Mouse (Mus musculus) hindbrain, postnatal 0 days (tissue): ENCODE measurements around the gene Xirp2. TPM values are rescaled to one million over a fixed set of nuclear protein-coding genes. Genes with fewer than 3 reads are reported as not detected.
"Not testable (repeated sequence)": the region's sequence is repeated elsewhere in the genome, so short reads cannot be mapped to it uniquely, and the experiment has no call there.

Experiments
- ATAC-seq: fragments of 200-750 bp; cut with Nextera tagmentation; 2 replicates; pipeline ENCODE4 v1.8.0; 2017; ENCODE audit warnings: mild to moderate bottlenecking, moderate TSS enrichment, moderate library complexity
- DNase-seq: peaks from one replicate; pipeline ENCODE4 v3.0.0-alpha.2; 2015; ENCODE audit warnings: low spot score
- H3K27ac ChIP-seq: fragments of 300-500 bp; sonication (generic); 2 replicates; pipeline ENCODE4 v1.5.1; 2014; ENCODE audit warnings: mild to moderate bottlenecking
- H3K27me3 ChIP-seq: fragments of 300-500 bp; sonication (generic); 2 replicates; pipeline ENCODE4 v1.6.1; 2014; ENCODE audit warnings: low read length, mixed read lengths; ENCODE audit not compliant: insufficient read depth
- H3K36me3 ChIP-seq: fragments of 300-500 bp; sonication (generic); 2 replicates; pipeline ENCODE4 v1.6.1; 2014; ENCODE audit warnings: low read length, mixed read lengths; ENCODE audit not compliant: insufficient read depth
- H3K4me1 ChIP-seq: fragments of 300-500 bp; sonication (generic); 2 replicates; pipeline ENCODE4 v1.6.1; 2014; ENCODE audit warnings: antibody characterized with exemption, low read length, mixed read lengths; ENCODE audit not compliant: insufficient read depth
- H3K4me2 ChIP-seq: fragments of 300-500 bp; sonication (generic); 2 replicates; pipeline ENCODE4 v1.6.1; 2014; ENCODE audit warnings: low read depth, mild to moderate bottlenecking, low read length, moderate library complexity, mixed read lengths
- H3K4me3 ChIP-seq: fragments of 300-500 bp; sonication (generic); 2 replicates; pipeline ENCODE4 v1.5.1; 2014; ENCODE audit warnings: low read length
- H3K9ac ChIP-seq: fragments of 300-500 bp; sonication (generic); replicated peaks from 2 replicates; pipeline ENCODE4 v1.6.1; 2014; ENCODE audit warnings: mild to moderate bottlenecking, low read length, moderate library complexity, mixed read lengths
- H3K9me3 ChIP-seq: fragments of 300-500 bp; sonication (generic); 2 replicates; pipeline ENCODE4 v1.6.1; 2016; ENCODE audit warnings: low read length, mixed read lengths
- CTCF ChIP-seq: IDR thresholded peaks from 2 replicates; pipeline ENCODE4 v1.5.1; 2016; ENCODE audit warnings: antibody characterized with exemption, control low read depth, low read depth
- WGBS: fragments of 180-500 bp; shearing (Covaris S2); extraction: QIAGEN DNeasy Blood & Tissue Kit; methylation state at CpG from one replicate; pipeline ENCODE4 v1.1.7; 2014; 5-methylcytosine and 5-hydroxymethylcytosine counted together
- polyA plus RNA-seq: library from polyadenylated mRNA; unstranded; fragments of >200 nt; fragmentation: Nextera tagmentation; extraction: Ambion mirVana; gene quantifications from 2 replicates; pipeline ENCODE4 v1.2.1, GENCODE M21; 2015
- total RNA-seq: library from RNA; depleted of rRNA; stranded (reverse); fragments of >200 nt; gene quantifications from 2 replicates; pipeline ENCODE4 v1.2.3, GENCODE M21; 2014; rRNA removed

Xirp2 gene
- total RNA-seq (0.04 TPM in 1 of 2 replicates, not detected in the other), polyA plus RNA-seq (not detected in 2 replicates)

GRCm38 (mm10) chr2:67445780-67446179 lies at the start of gene Xirp2:
Gene Xirp2 (plus strand): TSS chr2:67446002.
- no peak for DNase-seq
- no peak within 1 kb of the TSS for H3K4me2 ChIP-seq
- no peaks in the 10 kb centered on the region for H3K27me3 ChIP-seq
- no peak within 1 kb of the TSS for H3K4me3 ChIP-seq
- no peak for TF ChIP-seq CTCF
- no peaks in the 10 kb centered on the region for H3K9me3 ChIP-seq
- ATAC-seq = no peak
- H3K4me1 ChIP-seq = no peaks in the 10 kb centered on the region
- WGBS = 85% methylated on average over 3 of the region's 3 CpGs
- H3K36me3 ChIP-seq = no peaks in the 10 kb centered on the region
- H3K27ac ChIP-seq = no peak within 1 kb of the TSS
- H3K9ac ChIP-seq = no peak within 1 kb of the TSS

GRCm38 (mm10) chr2:67413425-67413824 lies 32.4 kb upstream of the Xirp2 start, which contains the start of gene Gm21830:
Gene Gm21830 (plus strand): TSS chr2:67413725.
- not testable (repeated sequence) for H3K9me3 ChIP-seq, H3K4me2 ChIP-seq, H3K9ac ChIP-seq, H3K4me1 ChIP-seq, H3K36me3 ChIP-seq, H3K27me3 ChIP-seq, H3K27ac ChIP-seq, DNase-seq, ATAC-seq, H3K4me3 ChIP-seq
- no CpG with 5 or more reads among the region's 1 CpGs for WGBS

GRCm38 (mm10) chr2:67420853-67421252 lies 24.9 kb upstream of the Xirp2 start:
- H3K9me3 ChIP-seq = no peaks in the 10 kb centered on the region
- H3K4me2 ChIP-seq = no peak overlapping the region
- H3K36me3 ChIP-seq = no peaks in the 10 kb centered on the region
- ATAC-seq (no peak), DNase-seq (no peak)
- H3K4me3 ChIP-seq = no peak overlapping the region
- no peaks in the 10 kb centered on the region for H3K4me1 ChIP-seq
- no peak overlapping the region for H3K9ac ChIP-seq
- H3K27me3 ChIP-seq = no peaks in the 10 kb centered on the region
- H3K27ac ChIP-seq = no peak overlapping the region
- TF ChIP-seq CTCF = no peak

- ATAC-seq (no peak), DNase-seq (no peak)
- Histone ChIP-seq H3K27me3 (no peaks in the 10 kb centered on the region), H3K4me2 (no peak overlapping the region), H3K4me3 (no peak overlapping the region), H3K9me3 (no peaks in the 10 kb centered on the region), H3K4me1 (no peaks in the 10 kb centered on the region), H3K9ac (no peak overlapping the region), H3K27ac (no peak overlapping the region), H3K36me3 (no peaks in the 10 kb centered on the region)
- TF ChIP-seq CTCF = no peak
- WGBS = 90% methylated on average over 1 of the region's 1 CpGs
Observed at GRCm38 (mm10) chr2:67422799-67423198, 23.0 kb upstream of the Xirp2 start.

- Histone ChIP-seq H3K9me3 (no peaks in the 10 kb centered on the region), H3K27ac (no peak within 1 kb of the TSS), H3K36me3 (no peaks in the 10 kb centered on the region), H3K4me2 (no peak within 1 kb of the TSS), H3K9ac (no peak within 1 kb of the TSS), H3K27me3 (no peaks in the 10 kb centered on the region), H3K4me1 (no peaks in the 10 kb centered on the region), H3K4me3 (no peak within 1 kb of the TSS)
- DNase-seq (no peak), ATAC-seq (no peak)
- WGBS = 70% methylated on average over 2 of the region's 2 CpGs
- no peak for TF ChIP-seq CTCF
Observed at GRCm38 (mm10) chr2:67433081-67433480, 12.7 kb upstream of the Xirp2 start, which contains the start of gene Gm26727. Gene Gm26727 (minus strand): TSS chr2:67433181.

- Histone ChIP-seq H3K4me3 (no peak overlapping the region), H3K4me1 (no peaks in the 10 kb centered on the region), H3K27me3 (no peaks in the 10 kb centered on the region), H3K9me3 (no peaks in the 10 kb centered on the region), H3K4me2 (no peak overlapping the region), H3K36me3 (no peaks in the 10 kb centered on the region), H3K9ac (no peak overlapping the region), H3K27ac (no peak overlapping the region)
- 91% methylated on average over 8 of the region's 8 CpGs for WGBS
- TF ChIP-seq CTCF = no peak
- DNase-seq = no peak
- ATAC-seq = no peak
Observed at GRCm38 (mm10) chr2:67438309-67438708, 7.5 kb upstream of the Xirp2 start.

- Histone ChIP-seq H3K4me3 (no peak overlapping the region), H3K27ac (no peak overlapping the region), H3K4me2 (no peak overlapping the region), H3K9me3 (no peaks in the 10 kb centered on the region), H3K27me3 (no peaks in the 10 kb centered on the region), H3K9ac (no peak overlapping the region), H3K4me1 (no peaks in the 10 kb centered on the region), H3K36me3 (no peaks in the 10 kb centered on the region)
- WGBS = 92% methylated on average over 1 of the region's 1 CpGs
- no peak for TF ChIP-seq CTCF
- DNase-seq (no peak), ATAC-seq (no peak)
Observed at GRCm38 (mm10) chr2:67446772-67447171, 970 bp downstream of the Xirp2 start.
